Mouse (Mus musculus): ENCODE results near the gene Cd96. TPM values are rescaled to one million over a fixed set of nuclear protein-coding genes. Genes with fewer than 3 reads are reported as not detected.
A peak's percentile ranks its signal among the peaks of the same experiment; 100 is the strongest.

Gene Cd96
- polyA plus RNA-seq, 1 experiment from 2014 or later, result 0.12 TPM

GRCm38 (mm10) chr16:46009717-46010116 lies 110.3 kb downstream of the Cd96 start:
- Histone ChIP-seq H3K27ac (replicated peaks; ENCODE audit: low read depth, low read length) (peak overlapping the region; percentile 74), H3K9me3 (ENCODE audit: control insufficient read depth, low read length) (no peaks in the 10 kb centered on the region), H3K9ac (replicated peaks; ENCODE audit: low read length) (peak overlapping the region; percentile 73), H3K36me3 (ENCODE audit: control insufficient read depth, insufficient read depth, low read length) (no peaks in the 10 kb centered on the region), H3K4me3 (replicated peaks; ENCODE audit: low read depth, low read length) (peak overlapping the region; percentile 65), H3K4me2 (ENCODE audit: low read length) (peak overlapping the region; percentile 88), H3K4me1 (ENCODE audit: control insufficient read depth, insufficient read depth, low read length) (peaks cover 8% of the 10 kb centered on the region; the same call in 1 of the 2 replicates), H3K27me3 (ENCODE audit: control insufficient read depth, insufficient read depth, low read length) (no peaks in the 10 kb centered on the region)
- ATAC-seq (ENCODE audit: low FRiP score, low TSS enrichment), result peak; percentile 32
- peak; percentile 48 for DNase-seq
- 2% methylated on average over 13 of the region's 13 CpGs for WGBS

DNA sequence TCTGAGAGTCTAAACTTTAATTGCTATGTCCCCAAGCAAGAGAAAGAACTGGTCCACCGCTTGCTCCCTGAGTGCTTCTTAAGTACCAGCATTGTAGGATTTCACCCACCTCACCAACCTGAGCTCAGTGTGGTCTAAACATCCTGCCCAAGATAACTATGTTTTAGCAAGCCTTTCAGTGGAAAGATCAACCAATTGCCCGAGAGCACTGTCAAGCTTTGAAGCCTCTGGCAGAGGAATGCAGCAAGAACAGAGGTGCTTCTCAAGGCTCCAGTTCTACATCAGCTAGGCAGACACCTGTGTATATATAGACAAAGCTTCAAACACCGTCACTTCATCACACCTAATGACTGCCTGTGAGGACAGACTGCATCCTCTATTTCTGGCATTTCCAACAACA lies 111.3 kb downstream of the Cd96 start:
- Histone ChIP-seq H3K36me3 (ENCODE audit: control insufficient read depth, insufficient read depth, low read length) (no peaks in the 10 kb centered on the region), H3K9ac (replicated peaks; ENCODE audit: low read length) (peak overlapping the region; percentile 73), H3K9me3 (ENCODE audit: control insufficient read depth, low read length) (no peaks in the 10 kb centered on the region), H3K4me2 (ENCODE audit: low read length) (peak overlapping the region; percentile 88), H3K4me1 (ENCODE audit: control insufficient read depth, insufficient read depth, low read length) (peaks cover 8% of the 10 kb centered on the region; the same call in 1 of the 2 replicates), H3K27me3 (ENCODE audit: control insufficient read depth, insufficient read depth, low read length) (no peaks in the 10 kb centered on the region), H3K27ac (replicated peaks; ENCODE audit: low read depth, low read length) (no peak overlapping the region), H3K4me3 (replicated peaks; ENCODE audit: low read depth, low read length) (peak overlapping the region; percentile 65)
- WGBS, result 71% methylated on average over 3 of the region's 3 CpGs
- ATAC-seq (ENCODE audit: low FRiP score, low TSS enrichment), result no peak
- no peak for DNase-seq

GRCm38 (mm10) chr16:46008036-46008605 lies 111.9 kb downstream of the Cd96 start:
- Histone ChIP-seq H3K4me1 (ENCODE audit: control insufficient read depth, insufficient read depth, low read length) (peaks cover 8% of the 10 kb centered on the region; the same call in 1 of the 2 replicates), H3K4me2 (ENCODE audit: low read length) (peak overlapping the region; percentile 88), H3K27me3 (ENCODE audit: control insufficient read depth, insufficient read depth, low read length) (no peaks in the 10 kb centered on the region), H3K36me3 (ENCODE audit: control insufficient read depth, insufficient read depth, low read length) (no peaks in the 10 kb centered on the region), H3K9ac (replicated peaks; ENCODE audit: low read length) (no peak overlapping the region), H3K9me3 (ENCODE audit: control insufficient read depth, low read length) (no peaks in the 10 kb centered on the region), H3K27ac (replicated peaks; ENCODE audit: low read depth, low read length) (no peak overlapping the region), H3K4me3 (replicated peaks; ENCODE audit: low read depth, low read length) (peak overlapping the region; percentile 65)
- 75% methylated on average over 5 of the region's 5 CpGs for WGBS
- DNase-seq, result peak; percentile 31
- ATAC-seq (ENCODE audit: low FRiP score, low TSS enrichment), result no peak

DNA sequence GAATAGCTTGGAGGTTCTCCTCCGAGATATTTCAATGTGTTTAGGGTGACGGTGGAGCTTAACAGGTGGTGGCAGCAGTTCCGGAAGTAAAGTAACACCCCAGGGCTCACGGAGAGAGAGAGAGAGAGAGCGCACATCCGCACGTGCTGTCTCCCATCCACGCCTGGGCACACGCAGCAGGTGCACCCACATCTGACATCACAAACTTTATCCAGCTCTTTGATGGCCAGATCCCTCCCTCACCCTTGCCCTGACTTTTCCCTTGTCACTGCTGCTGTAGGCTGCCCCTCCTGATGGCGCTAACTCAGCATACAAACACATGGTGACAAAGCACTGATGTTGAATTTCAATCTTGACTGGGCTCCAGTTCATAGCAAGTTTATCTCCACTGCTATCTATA lies 113.8 kb downstream of the Cd96 start:
- no peak overlapping the region for H3K27ac ChIP-seq (replicated peaks; ENCODE audit: low read depth, low read length)
- WGBS, result 85% methylated on average over 10 of the region's 10 CpGs
- no peaks in the 10 kb centered on the region for H3K9me3 ChIP-seq (ENCODE audit: control insufficient read depth, low read length)
- no peak for ATAC-seq (ENCODE audit: low FRiP score, low TSS enrichment)
- H3K4me1 ChIP-seq (ENCODE audit: control insufficient read depth, insufficient read depth, low read length), result peaks cover 8% of the 10 kb centered on the region; the same call in 1 of the 2 replicates
- no peak overlapping the region for H3K9ac ChIP-seq (replicated peaks; ENCODE audit: low read length)
- DNase-seq, result no peak
- H3K36me3 ChIP-seq (ENCODE audit: control insufficient read depth, insufficient read depth, low read length), result no peaks in the 10 kb centered on the region
- H3K27me3 ChIP-seq (ENCODE audit: control insufficient read depth, insufficient read depth, low read length), result no peaks in the 10 kb centered on the region
- H3K4me3 ChIP-seq (replicated peaks; ENCODE audit: low read depth, low read length), result no peak overlapping the region
- H3K4me2 ChIP-seq (ENCODE audit: low read length), result no peak overlapping the region

GRCm38 (mm10) chr16:46001550-46002166 lies 118.4 kb downstream of the Cd96 start:
- 91% methylated on average over 10 of the region's 10 CpGs for WGBS
- DNase-seq (no peak), ATAC-seq (ENCODE audit: low FRiP score, low TSS enrichment) (no peak)
- H3K9me3 ChIP-seq (ENCODE audit: control insufficient read depth, low read length), result no peaks in the 10 kb centered on the region
- H3K9ac ChIP-seq (replicated peaks; ENCODE audit: low read length), result no peak overlapping the region
- no peaks in the 10 kb centered on the region for H3K36me3 ChIP-seq (ENCODE audit: control insufficient read depth, insufficient read depth, low read length)
- H3K4me3 ChIP-seq (replicated peaks; ENCODE audit: low read depth, low read length), result no peak overlapping the region
- no peaks in the 10 kb centered on the region for H3K4me1 ChIP-seq (ENCODE audit: control insufficient read depth, insufficient read depth, low read length)
- no peak overlapping the region for H3K27ac ChIP-seq (replicated peaks; ENCODE audit: low read depth, low read length)
- no peaks in the 10 kb centered on the region for H3K27me3 ChIP-seq (ENCODE audit: control insufficient read depth, insufficient read depth, low read length)
- no peak overlapping the region for H3K4me2 ChIP-seq (ENCODE audit: low read length)

DNA sequence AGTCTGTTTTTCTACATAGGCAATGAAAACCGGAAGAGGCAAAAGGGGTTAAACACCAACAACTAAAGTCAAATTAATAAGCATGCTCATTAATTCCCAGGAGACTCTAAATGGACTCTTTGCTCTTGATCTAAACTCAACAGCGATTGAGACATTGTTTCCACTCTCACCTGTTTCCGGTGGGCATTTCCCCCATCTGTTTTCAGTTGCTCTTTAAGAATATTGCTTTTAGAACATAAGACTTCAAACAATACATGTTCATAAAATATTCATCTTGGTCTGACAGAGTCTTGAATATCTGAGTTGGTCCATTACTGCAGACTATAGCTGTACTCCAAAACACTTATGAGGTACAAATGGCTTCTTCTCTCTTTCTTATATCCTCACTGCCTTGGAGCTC lies 119.1 kb downstream of the Cd96 start:
- ATAC-seq (ENCODE audit: low FRiP score, low TSS enrichment) (no peak), DNase-seq (no peak)
- Histone ChIP-seq H3K27me3 (ENCODE audit: control insufficient read depth, insufficient read depth, low read length) (no peaks in the 10 kb centered on the region), H3K4me3 (replicated peaks; ENCODE audit: low read depth, low read length) (no peak overlapping the region), H3K27ac (replicated peaks; ENCODE audit: low read depth, low read length) (no peak overlapping the region), H3K4me2 (ENCODE audit: low read length) (no peak overlapping the region), H3K4me1 (ENCODE audit: control insufficient read depth, insufficient read depth, low read length) (no peaks in the 10 kb centered on the region), H3K9me3 (ENCODE audit: control insufficient read depth, low read length) (no peaks in the 10 kb centered on the region), H3K9ac (replicated peaks; ENCODE audit: low read length) (no peak overlapping the region), H3K36me3 (ENCODE audit: control insufficient read depth, insufficient read depth, low read length) (no peaks in the 10 kb centered on the region)
- WGBS, result 82% methylated on average over 3 of the region's 3 CpGs

- Histone ChIP-seq H3K9me3 (ENCODE audit: control insufficient read depth, low read length) (no peaks in the 10 kb centered on the region), H3K4me3 (replicated peaks; ENCODE audit: low read depth, low read length) (no peak overlapping the region), H3K4me1 (ENCODE audit: control insufficient read depth, insufficient read depth, low read length) (no peaks in the 10 kb centered on the region), H3K27ac (replicated peaks; ENCODE audit: low read depth, low read length) (no peak overlapping the region), H3K36me3 (ENCODE audit: control insufficient read depth, insufficient read depth, low read length) (no peaks in the 10 kb centered on the region), H3K27me3 (ENCODE audit: control insufficient read depth, insufficient read depth, low read length) (no peaks in the 10 kb centered on the region), H3K9ac (replicated peaks; ENCODE audit: low read length) (no peak overlapping the region), H3K4me2 (ENCODE audit: low read length) (no peak overlapping the region)
- WGBS, result 28% methylated on average over 10 of the region's 10 CpGs
- ATAC-seq (ENCODE audit: low FRiP score, low TSS enrichment) (peak; percentile 71), DNase-seq (peak; percentile 60)
Measured at GRCm38 (mm10) chr16:45999374-46000191, 120.5 kb downstream of the Cd96 start.

- Histone ChIP-seq H3K27me3 (ENCODE audit: control insufficient read depth, insufficient read depth, low read length) (no peaks in the 10 kb centered on the region), H3K9ac (replicated peaks; ENCODE audit: low read length) (no peak overlapping the region), H3K36me3 (ENCODE audit: control insufficient read depth, insufficient read depth, low read length) (no peaks in the 10 kb centered on the region), H3K27ac (replicated peaks; ENCODE audit: low read depth, low read length) (no peak overlapping the region), H3K4me1 (ENCODE audit: control insufficient read depth, insufficient read depth, low read length) (no peaks in the 10 kb centered on the region), H3K4me3 (replicated peaks; ENCODE audit: low read depth, low read length) (no peak overlapping the region), H3K9me3 (ENCODE audit: control insufficient read depth, low read length) (no peaks in the 10 kb centered on the region), H3K4me2 (ENCODE audit: low read length) (no peak overlapping the region)
- DNase-seq, result no peak
- 82% methylated on average over 7 of the region's 7 CpGs for WGBS
- no peak for ATAC-seq (ENCODE audit: low FRiP score, low TSS enrichment)
Measured at GRCm38 (mm10) chr16:45998231-45998630, 121.8 kb downstream of the Cd96 start.

All from midbrain, embryonic 14.5 days (tissue).